Comparison of ENCODE assay signal across 8 mouse cellular contexts in genomic region chr2:101796287-101797115, GRCm38 (mm10).
DNase-seq lines count a peak whose midpoint lies in the region; ATAC-seq and TF ChIP-seq lines count a peak whose summit lies in the region.

No protein-coding gene starts in this region.

- H3K36me3 ChIP-seq in CH12.LX (replicated peaks in 1 of 2; ENCODE audit: control insufficient read depth in 1 of 2, insufficient read depth in 1 of 2, low read length in 1 of 2), result no peaks in the 10 kb centered on the region
- no peaks in the 10 kb centered on the region for H3K36me3 ChIP-seq in lung, embryonic 15.5 days

- TF ChIP-seq POLR2A in CH12.LX (IDR thresholded peaks at IDR 0.05; ENCODE audit: low read depth, low read length), result no peak
- TF ChIP-seq POLR2A in brain, embryonic 14.5 days (IDR thresholded peaks at IDR 0.05; ENCODE audit: borderline replicate concordance, extremely low read depth, insufficient read depth, insufficient read length, poor library complexity, severe bottlenecking), result no peak

- peak overlapping the region in 2 of 3 experiments; percentile 36 to 47 for H3K4me3 ChIP-seq in CH12.LX (replicated peaks in 1 of 3; ENCODE audit: low read depth in 2 of 3, low read length in 2 of 3, poor library complexity in 1 of 3)
- peak overlapping the region; percentile 64 for H3K4me3 ChIP-seq in lung, embryonic 15.5 days

- in situ Hi-C loops in CH12.LX (cut with MboI; ENCODE audit: low pct_ligation_motif_present, low pct_unique_long_range_greater_than_20kb, low sequenced_read_pairs), result no loop called here

- no peak overlapping the region for H3K27ac ChIP-seq in CH12.LX (ENCODE audit: insufficient read depth, low read depth)
- peak overlapping the region; percentile 89 for H3K27ac ChIP-seq in lung, embryonic 15.5 days

- peak; percentile 25 to 74; a peak in 3 of 4 replicates for TF ChIP-seq CTCF in CH12.LX (conservative IDR thresholded peaks at IDR 0.05 in 1 of 2, IDR thresholded peaks at IDR 0.05 in 1 of 2; ENCODE audit: low read depth in 2 of 2, low read length in 2 of 2)
- peak; percentile 83 for TF ChIP-seq CTCF in brain, embryonic 14.5 days (IDR thresholded peaks at IDR 0.05; ENCODE audit: borderline replicate concordance, extremely low read depth, insufficient read depth, insufficient read length)

- dilution Hi-C loops in CH12.LX (cut with MboI; ENCODE audit: extremely low pct_ligation_motif_present, extremely low pct_unique_long_range_greater_than_20kb, low sequenced_read_pairs), result no loop called here

- peaks cover 4 to 23% of the 10 kb centered on the region in 2 experiments; a peak in 3 of 4 replicates for H3K4me1 ChIP-seq in CH12.LX (ENCODE audit: control insufficient read depth in 1 of 2, insufficient read depth in 2 of 2)
- peaks cover 40% of the 10 kb centered on the region for H3K4me1 ChIP-seq in lung, embryonic 15.5 days

- ATAC-seq in frontal cortex, adult (ENCODE audit: low TSS enrichment), result peak; percentile 66
- ATAC-seq in hematopoietic stem cell, adult 5-6 weeks (replicated peaks in 1 of 2; ENCODE audit: insufficient read depth in 1 of 2, low FRiP score in 2 of 2, low TSS enrichment in 1 of 2, low read depth in 1 of 2, poor library complexity in 2 of 2, severe bottlenecking in 2 of 2), result peak; percentile 68 to 85
- peak; percentile 79 for ATAC-seq in lung, embryonic 15.5 days (ENCODE audit: borderline replicate concordance, extremely low read depth, low FRiP score, low TSS enrichment)
- peak; percentile 76 for ATAC-seq in neutrophil, adult 5-6 weeks (ENCODE audit: extremely low read depth, insufficient number of reproducible peaks, low FRiP score, poor library complexity, severe bottlenecking)

- peak; percentile 59 for DNase-seq in CH12.LX (ENCODE audit: extremely low read depth)
- peak; percentile 86 for DNase-seq in brain, embryonic 14.5 days (ENCODE audit: low read depth)
- DNase-seq in layer of hippocampus, adult 8-10 months (ENCODE audit: low spot score in 2 of 2), result peak; percentile 13 to 42
- DNase-seq in testis, postnatal 14 days (ENCODE audit: low spot score), result peak; percentile 65

- no peaks in the 10 kb centered on the region for H3K9me3 ChIP-seq in CH12.LX (replicated peaks; ENCODE audit: low read length)
- no peaks in the 10 kb centered on the region for H3K9me3 ChIP-seq in lung, embryonic 15.5 days

- peak overlapping the region; percentile 18; the same call in 1 of the 2 replicates for H3K9ac ChIP-seq in CH12.LX (ENCODE audit: insufficient read depth, low read depth)
- H3K9ac ChIP-seq in lung, embryonic 15.5 days, result peak overlapping the region; percentile 72

- no peak for TF ChIP-seq EP300 in CH12.LX (IDR thresholded peaks at IDR 0.05; ENCODE audit: low read length)

- H3K4me2 ChIP-seq in CH12.LX (ENCODE audit: insufficient read depth, low read depth, poor library complexity, severe bottlenecking), result peak overlapping the region; percentile 78
- peak overlapping the region; percentile 85 for H3K4me2 ChIP-seq in lung, embryonic 15.5 days

- WGBS in lung, embryonic 15.5 days, result under 1% methylated on average over 55 of the region's 55 CpGs

- peak; percentile 36 for TF ChIP-seq RAD21 in CH12.LX (IDR thresholded peaks at IDR 0.05; ENCODE audit: low read depth, low read length)

- H3K79me2 ChIP-seq in CH12.LX (replicated peaks; ENCODE audit: control insufficient read depth, extremely low read depth, insufficient read depth, poor library complexity, severe bottlenecking), result no peaks in the 10 kb centered on the region

- H3K27me3 ChIP-seq in CH12.LX (replicated peaks), result peaks cover 48% of the 10 kb centered on the region
- H3K27me3 ChIP-seq in lung, embryonic 15.5 days, result no peaks in the 10 kb centered on the region

TF ChIP-seq in CH12.LX, 34 proteins besides CTCF, POLR2A, EP300 and RAD21:
- TF ChIP-seq MEF2A (IDR thresholded peaks at IDR 0.05; ENCODE audit: borderline replicate concordance, low read depth, low read length), result no peak
- no peak for TF ChIP-seq ZC3H11A (IDR thresholded peaks at IDR 0.05; ENCODE audit: low read depth, low read length)
- TF ChIP-seq UBTF (IDR thresholded peaks at IDR 0.05; ENCODE audit: low read depth, low read length), result no peak
- no peak for TF ChIP-seq NELFE (IDR thresholded peaks at IDR 0.05; ENCODE audit: low read depth, low read length)
- peak; percentile 59 for TF ChIP-seq SMC3 (IDR thresholded peaks at IDR 0.05; ENCODE audit: low read depth, low read length)
- no peak; the same call in 1 of the 2 replicates for TF ChIP-seq RCOR1 (conservative IDR thresholded peaks at IDR 0.05; ENCODE audit: low read depth, low read length)
- TF ChIP-seq ETS1 (conservative IDR thresholded peaks at IDR 0.05; ENCODE audit: low read depth, low read length), result no peak
- no peak for TF ChIP-seq JUND (conservative IDR thresholded peaks at IDR 0.05; ENCODE audit: low read depth, low read length)
- TF ChIP-seq HCFC1 (IDR thresholded peaks at IDR 0.05; ENCODE audit: low read depth, low read length), result no peak
- TF ChIP-seq MAX (IDR thresholded peaks at IDR 0.05; ENCODE audit: low read length), result peak; percentile 78
- TF ChIP-seq CHD2 (IDR thresholded peaks at IDR 0.05; ENCODE audit: low read length), result no peak
- no peak for TF ChIP-seq ZMIZ1 (IDR thresholded peaks at IDR 0.05; ENCODE audit: low read depth, low read length)
- no peak for TF ChIP-seq POLR2AphosphoS2 (IDR thresholded peaks at IDR 0.05; ENCODE audit: low read depth, low read length)
- TF ChIP-seq ZNF384 (IDR thresholded peaks at IDR 0.05; ENCODE audit: low read depth, low read length), result no peak
- TF ChIP-seq CHD1 (IDR thresholded peaks at IDR 0.05; ENCODE audit: low read depth, low read length), result no peak
- no peak for TF ChIP-seq USF1 (IDR thresholded peaks at IDR 0.05; ENCODE audit: low read depth, low read length)
- TF ChIP-seq MAZ (IDR thresholded peaks at IDR 0.05; ENCODE audit: low read depth, low read length), result no peak
- 0 out of 2 replicates have a peak, but pooled peaks have one; percentile 11 for TF ChIP-seq MAFK (IDR thresholded peaks at IDR 0.05; ENCODE audit: insufficient replicate concordance, low read length)
- TF ChIP-seq E2F4 (IDR thresholded peaks at IDR 0.05; ENCODE audit: insufficient replicate concordance, low read depth, low read length), result peak; percentile 63; the same call in 1 of the 2 replicates
- no peak for TF ChIP-seq KAT2A (IDR thresholded peaks at IDR 0.05; ENCODE audit: insufficient replicate concordance, low read length)
- TF ChIP-seq TCF12 (IDR thresholded peaks at IDR 0.05; ENCODE audit: low read depth, low read length), result 0 out of 2 replicates have a peak, but pooled peaks have one; percentile 10
- TF ChIP-seq GABPA (IDR thresholded peaks at IDR 0.05; ENCODE audit: insufficient replicate concordance, low read depth, low read length), result no peak
- TF ChIP-seq TBP (conservative IDR thresholded peaks at IDR 0.05; ENCODE audit: low read depth, low read length), result no peak
- TF ChIP-seq NRF1 (IDR thresholded peaks at IDR 0.05; ENCODE audit: low read depth, low read length), result peak; percentile 72
- no peak for TF ChIP-seq ZKSCAN1 (IDR thresholded peaks at IDR 0.05; ENCODE audit: borderline replicate concordance, low read depth, low read length)
- TF ChIP-seq IRF4 (IDR thresholded peaks at IDR 0.05; ENCODE audit: low read depth, low read length), result 0 out of 2 replicates have a peak, but pooled peaks have one; percentile 29
- TF ChIP-seq MXI1 (IDR thresholded peaks at IDR 0.05; ENCODE audit: low read depth, low read length), result peak; percentile 47
- TF ChIP-seq PAX5 (IDR thresholded peaks at IDR 0.05; ENCODE audit: low read length), result no peak
- TF ChIP-seq USF2 (conservative IDR thresholded peaks at IDR 0.05; ENCODE audit: low read depth, low read length), result no peak
- peak; percentile 27; the same call in 1 of the 2 replicates for TF ChIP-seq SIN3A (IDR thresholded peaks at IDR 0.05; ENCODE audit: low read length)
- no peak for TF ChIP-seq ELF1 (IDR thresholded peaks at IDR 0.05; ENCODE audit: low read depth, low read length)
- peak; percentile 59; the same call in 1 of the 2 replicates for TF ChIP-seq MYC (IDR thresholded peaks at IDR 0.05; ENCODE audit: low read depth, low read length)
- no peak for TF ChIP-seq JUN (IDR thresholded peaks at IDR 0.05; ENCODE audit: insufficient read depth, low read depth, low read length)
- peak; percentile 42; the same call in 1 of the 2 replicates for TF ChIP-seq BHLHE40 (IDR thresholded peaks at IDR 0.05; ENCODE audit: low read depth, low read length)

Comparison
In these comparisons a context has a peak if more than half of its experiments do, and no peak if none do; other contexts are left out.
1. DNase-seq: peak in every context shown above with its lines; median percentile 86 in brain, embryonic 14.5 days; 65 in testis, postnatal 14 days; 59 in CH12.LX; 28 in layer of hippocampus, adult 8-10 months.